Comparison of ENCODE assay signal across 12 mouse cellular contexts in the genomic region with DNA sequence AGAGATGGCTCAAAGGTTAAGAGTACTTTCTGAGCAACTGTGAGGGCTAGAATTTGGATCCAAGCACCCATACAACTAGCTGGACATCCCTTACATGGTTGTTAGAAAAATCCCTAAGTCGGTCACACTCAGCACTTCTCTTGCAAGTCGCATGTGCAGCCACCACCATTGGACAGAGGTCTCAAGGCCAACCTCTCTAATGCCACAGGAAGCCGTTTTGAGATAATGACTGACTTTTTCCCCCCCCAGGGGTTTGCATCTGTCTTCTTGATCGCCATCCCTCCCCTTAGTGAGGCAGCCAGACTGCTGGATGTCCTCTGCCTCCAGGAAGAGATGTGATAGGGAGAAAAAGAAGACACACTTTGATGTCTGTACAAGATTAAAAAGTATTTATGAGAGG. TPM values are rescaled to one million over a fixed set of nuclear protein-coding genes. Genes with fewer than 3 reads are reported as not detected.
"Had no signal": no experiment of that assay in that cellular context is flagged by ENCODE, and none has a peak within 500 bp of the region (broad histone marks: within the 10 kb centered on the region; RNA-seq: fewer than 3 reads in every experiment).

No protein-coding gene starts in this region.

- DNase-seq: left cerebral cortex, postnatal 4 days; liver; liver, embryonic 13.5 days; liver, postnatal 0 days; lung, adult 18-20 months; lung, adult 2 months; lung, embryonic 14.5 days; lung, postnatal 10 days; lung, postnatal 14 days; lung, postnatal 36 days; midbrain, embryonic 14.5 days had no signal

RNA-seq across cellular contexts. Expression of gene Pkdcc, which starts 32.1 kb away (rescaled TPM):
- total RNA-seq: megakaryocyte-erythroid progenitor cell, adult 5-6 weeks had no signal
